Mouse (Mus musculus) embryo, embryonic 11 days (tissue): ENCODE measurements at regions not wholly inside any gene's neighbourhood (a gene's known extent, or its start where the extent isn't known, plus 50 kb on each side); places are given as distances from the start of the nearest gene placed in this dataset.

Source experiments
- DNase-seq: peaks from one replicate; pipeline ENCODE4 v3.0.0-alpha.2; 2015

DNA sequence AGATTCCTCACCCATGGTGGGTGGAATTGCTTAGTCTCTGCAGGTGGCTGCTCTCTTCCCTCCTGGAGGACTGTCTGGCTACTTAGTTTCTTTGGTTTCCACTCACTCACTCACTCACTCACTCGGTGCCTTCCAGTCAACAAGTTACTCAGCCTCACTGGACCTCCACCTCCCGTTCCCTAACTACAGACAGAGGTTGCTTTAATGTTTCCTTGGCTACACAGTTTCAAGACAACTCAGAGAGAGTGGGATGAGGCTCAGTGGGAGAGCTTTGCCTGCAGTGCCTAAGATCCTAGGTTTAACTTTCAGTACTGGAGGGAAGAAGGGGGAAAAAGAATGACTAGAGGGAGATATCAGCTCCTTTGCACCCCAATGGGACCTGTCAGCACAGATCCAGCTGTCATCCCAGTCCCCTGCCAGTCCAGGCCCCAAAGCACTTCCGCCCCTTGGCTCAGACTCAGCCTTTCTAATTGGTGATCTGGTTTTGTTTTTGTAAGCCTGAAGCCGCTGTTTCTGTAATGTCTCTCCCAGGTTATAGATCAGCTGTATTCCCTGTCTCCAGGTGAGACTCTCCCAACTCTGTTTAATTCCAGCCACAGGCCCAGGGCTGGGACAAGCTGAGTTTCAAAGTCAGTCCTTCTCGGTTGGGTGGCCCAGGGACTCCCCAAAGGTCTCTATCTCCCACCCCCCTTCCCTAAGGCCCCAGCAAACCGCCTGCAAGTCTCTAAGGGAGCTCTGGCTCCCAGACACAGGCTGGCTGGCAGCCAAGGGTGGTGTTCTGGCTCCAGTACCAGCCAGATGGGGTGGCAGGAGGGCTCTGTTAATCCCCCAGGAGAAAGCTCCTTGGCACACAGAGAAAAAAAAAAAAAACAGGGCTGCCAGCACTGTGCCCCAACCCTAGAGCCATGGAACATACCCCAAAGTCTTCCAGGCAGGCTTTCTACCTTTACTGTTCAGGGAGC, 60.5 kb upstream of the Cdon start:
- DNase-seq: no peak

DNA sequence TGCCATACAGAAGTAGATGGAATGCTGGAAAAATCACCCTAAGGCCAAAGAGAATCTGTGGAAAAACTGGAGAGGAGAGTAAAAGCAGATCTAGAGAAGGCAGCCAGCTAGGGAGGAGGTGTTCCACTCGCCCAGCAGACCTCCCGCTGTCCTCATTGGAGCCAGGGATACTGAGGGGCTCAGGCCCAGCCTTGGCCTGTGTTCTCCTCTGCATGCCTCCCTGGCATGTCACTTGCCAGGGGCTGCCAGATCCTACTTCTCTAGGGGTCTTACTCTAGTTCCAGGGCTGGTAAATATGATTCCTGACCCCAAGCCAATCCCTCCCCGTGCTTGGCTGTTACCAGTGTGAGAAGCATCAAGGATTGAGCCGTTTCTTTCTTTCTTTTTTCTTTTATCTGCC, 59.5 kb upstream of the Cdon start:
- DNase-seq: no peak

DNA sequence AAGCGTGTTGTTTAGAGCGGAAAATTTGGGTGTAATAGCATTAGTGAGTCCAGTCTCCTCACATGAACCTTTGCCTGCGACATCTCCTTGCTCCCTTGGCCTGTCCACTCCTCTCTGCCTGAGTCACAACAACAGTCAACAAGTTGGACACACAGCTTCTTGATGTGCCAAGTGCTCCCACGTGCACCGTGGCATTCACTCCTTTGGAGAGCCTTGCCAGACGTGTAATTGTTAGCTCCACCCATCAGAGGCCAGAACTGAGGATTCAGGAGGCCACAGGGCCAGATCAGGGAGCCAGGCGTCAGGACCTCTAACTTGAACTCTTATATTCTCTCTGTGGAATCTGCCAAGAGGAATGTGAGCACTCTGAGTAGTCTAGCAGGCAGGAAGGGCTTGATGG, 58.7 kb upstream of the Cdon start:
- no peak for DNase-seq

DNA sequence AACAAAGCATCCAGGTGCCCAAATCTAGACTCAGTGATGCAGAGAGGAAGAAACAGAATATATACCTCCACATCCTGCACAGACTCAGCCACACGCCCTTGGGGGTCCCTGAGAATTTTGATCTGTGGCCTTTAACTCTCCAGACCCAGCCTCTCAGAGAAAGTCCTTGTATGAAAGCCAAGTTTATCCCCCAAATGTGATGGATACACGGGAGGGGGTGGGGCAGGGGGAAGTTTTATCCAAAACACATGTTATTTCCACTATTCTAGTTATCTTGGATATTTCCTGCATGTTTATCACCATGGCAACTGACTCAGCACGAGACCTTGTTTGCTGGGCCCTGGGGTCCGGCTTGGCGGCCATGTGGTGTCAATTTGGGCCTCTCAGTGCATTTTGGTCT, 57.8 kb upstream of the Cdon start:
- DNase-seq: peak; percentile 73

DNA sequence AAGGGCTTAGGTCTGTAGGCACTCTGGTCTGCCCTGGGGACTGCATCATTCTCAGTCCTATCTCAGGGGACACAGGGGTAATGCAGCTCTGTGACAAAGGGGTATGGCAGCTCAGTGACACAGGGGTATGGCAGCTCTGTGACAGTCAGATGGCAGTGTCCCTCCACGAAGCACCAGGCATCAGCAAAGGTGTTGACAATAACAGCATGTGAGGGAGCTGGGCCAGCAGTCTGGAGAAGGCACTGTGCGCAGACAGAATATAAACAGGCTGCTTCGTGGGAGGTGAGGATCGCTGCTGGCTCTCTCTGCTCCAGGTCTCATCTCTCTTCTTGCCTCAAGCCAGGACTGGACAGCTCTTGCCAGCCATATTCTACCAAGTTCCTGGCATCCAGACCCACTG, 57.0 kb upstream of the Cdon start:
- DNase-seq: no peak

DNA sequence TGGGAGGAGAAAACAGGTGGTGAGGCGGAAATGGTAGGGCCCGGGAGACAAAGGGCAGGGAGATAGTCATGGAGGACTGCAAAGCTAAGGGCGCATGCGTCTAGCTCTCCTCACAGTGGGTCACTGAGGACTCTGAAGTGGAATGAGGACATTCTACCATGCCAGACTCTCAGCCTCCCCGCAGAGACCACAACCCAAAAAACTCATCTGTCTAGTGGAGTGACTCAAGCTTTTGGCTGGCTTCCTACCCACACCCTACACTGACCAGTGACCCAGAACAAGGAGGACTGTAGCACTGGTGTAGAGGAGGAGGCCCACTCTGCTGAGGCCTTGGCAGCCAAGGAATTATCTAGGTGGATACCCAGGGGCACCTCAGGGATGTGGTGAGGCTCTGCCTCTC, 55.0 kb upstream of the Cdon start:
- no peak for DNase-seq

DNA sequence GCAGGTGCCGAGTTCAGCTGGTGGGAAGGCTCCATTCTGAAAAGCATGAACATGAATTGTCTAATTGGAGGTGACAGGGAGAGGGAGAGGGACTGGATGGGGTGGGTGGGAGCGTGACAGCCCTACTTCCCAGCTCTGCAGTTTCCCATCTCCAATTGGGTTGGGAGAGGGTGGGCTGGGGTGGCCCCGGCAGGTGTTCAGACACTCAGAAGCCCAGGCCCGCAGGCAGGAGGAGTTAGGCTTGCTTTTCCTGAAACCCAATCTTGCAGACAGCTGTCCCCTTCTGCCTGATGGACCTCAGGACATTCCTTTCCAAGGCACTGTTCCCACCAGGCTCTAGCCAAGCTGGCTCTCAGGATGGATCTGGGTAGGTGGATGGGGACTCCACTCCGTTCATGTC, 51.9 kb upstream of the Cdon start:
- no peak for DNase-seq

DNA sequence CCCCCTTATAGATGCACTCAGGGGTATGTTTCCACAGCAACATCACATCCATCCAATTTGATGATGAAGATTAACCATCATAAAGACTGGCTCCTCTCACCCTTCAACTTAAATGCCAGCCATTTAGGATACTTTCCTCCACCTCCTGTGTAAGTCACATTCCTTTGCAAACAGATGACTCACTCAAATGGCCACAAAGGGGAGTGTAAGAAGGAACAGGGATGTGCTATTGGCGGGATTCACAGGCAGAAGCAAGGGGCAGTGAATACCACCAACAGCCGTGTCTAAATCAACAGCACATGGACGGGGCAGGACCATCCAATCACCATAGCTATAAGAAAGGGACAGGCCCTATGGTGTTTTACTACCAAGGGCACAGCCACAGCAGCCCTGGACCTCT, 50.9 kb upstream of the Cdon start:
- DNase-seq: no peak

DNA sequence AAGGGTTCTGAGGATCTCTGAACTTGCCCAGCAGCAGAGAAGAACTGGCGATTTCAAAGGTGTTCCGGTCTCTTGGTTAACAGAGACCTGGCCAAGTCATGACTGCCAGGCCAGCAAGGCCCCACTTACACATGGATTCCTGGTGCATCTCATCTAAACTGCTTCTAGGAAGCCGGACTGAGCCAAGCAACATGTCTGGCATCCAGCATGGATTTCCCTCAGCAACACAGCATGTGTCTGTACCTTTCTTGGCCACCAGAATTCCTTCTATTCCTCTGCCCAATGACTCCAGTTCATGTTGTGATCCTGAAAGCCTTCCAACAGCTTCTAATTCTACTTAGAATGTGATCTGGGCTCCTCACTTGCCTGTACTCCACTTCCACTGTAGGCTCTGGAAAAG, 50.0 kb upstream of the Cdon start:
- DNase-seq: no peak
